ENCODE assay signal across 8 mouse cellular contexts in the genomic region with DNA sequence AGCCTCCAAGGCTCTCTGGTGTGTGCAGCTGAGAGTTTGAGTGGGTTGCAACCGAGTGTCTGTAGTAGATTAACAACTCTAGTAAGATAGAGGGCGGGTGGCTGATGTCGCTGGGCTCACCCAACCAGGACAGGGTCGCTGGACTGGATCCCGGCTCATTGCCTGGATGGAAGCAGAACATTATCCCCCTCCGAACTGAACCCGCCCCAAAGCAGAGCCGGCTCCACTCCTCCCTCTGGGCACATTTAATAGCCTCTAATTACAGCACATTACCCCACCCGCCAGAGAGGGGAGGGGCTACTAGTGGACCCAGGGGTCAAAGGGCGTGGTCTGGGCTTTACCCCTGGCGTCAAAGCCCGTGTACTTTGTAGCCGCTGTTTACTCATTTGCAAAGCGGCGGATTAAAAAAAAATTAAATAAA. TPM values are rescaled to one million over a fixed set of nuclear protein-coding genes. Genes with fewer than 3 reads are reported as not detected.
DNase-seq lines count a peak whose midpoint lies in the region; ATAC-seq lines count a peak whose summit lies in the region.

No protein-coding gene starts in this region.

- H3K27ac ChIP-seq in heart, embryonic 10.5 days = peak overlapping the region; percentile 85; the same call in 1 of the 2 replicates
- peak overlapping the region; percentile 78 for H3K27ac ChIP-seq in kidney, embryonic 16.5 days (ENCODE audit: low read length)

- H3K27me3 ChIP-seq in heart, embryonic 10.5 days (ENCODE audit: insufficient read depth, poor library complexity, severe bottlenecking) = peaks cover 28% of the 10 kb centered on the region
- H3K27me3 ChIP-seq in kidney, embryonic 16.5 days (ENCODE audit: insufficient read depth, low read length) = no peaks in the 10 kb centered on the region

- 20% methylated on average over 15 of the region's 15 CpGs for WGBS in heart, embryonic 10.5 days
- WGBS in kidney, embryonic 16.5 days = 5% methylated on average over 15 of the region's 15 CpGs

- no peaks in the 10 kb centered on the region for H3K9me3 ChIP-seq in heart, embryonic 10.5 days
- H3K9me3 ChIP-seq in kidney, embryonic 16.5 days (ENCODE audit: low read length) = no peaks in the 10 kb centered on the region

- peak; percentile 9 for ATAC-seq in kidney, embryonic 16.5 days (ENCODE audit: low FRiP score, low TSS enrichment)
- no peak for ATAC-seq in granulocyte monocyte progenitor cell, adult 5-6 weeks (replicated peaks; ENCODE audit: poor library complexity, severe bottlenecking)

- DNase-seq in spleen, postnatal 4 days (ENCODE audit: low spot score in 2 of 2) = peak; percentile 45 to 69
- DNase-seq in spleen, adult 18-20 months = no peak
- peak; percentile 34 for DNase-seq in embryo, embryonic 11 days
- DNase-seq in heart, embryonic 10.5 days (ENCODE audit: low spot score) = no peak
- peak; percentile 56 for DNase-seq in lung, postnatal 14 days
- DNase-seq in urinary bladder, postnatal 36 days (ENCODE audit: low spot score in 2 of 2) = peak; percentile 71 to 78

- H3K36me3 ChIP-seq in heart, embryonic 10.5 days = no peaks in the 10 kb centered on the region
- H3K36me3 ChIP-seq in kidney, embryonic 16.5 days (ENCODE audit: insufficient read depth, low read length) = no peaks in the 10 kb centered on the region

- peaks cover 37% of the 10 kb centered on the region for H3K4me1 ChIP-seq in heart, embryonic 10.5 days
- peaks cover 36% of the 10 kb centered on the region for H3K4me1 ChIP-seq in kidney, embryonic 16.5 days (ENCODE audit: insufficient read depth, low read length)

- peak overlapping the region; percentile 67; the same call in 1 of the 2 replicates for H3K4me3 ChIP-seq in heart, embryonic 10.5 days
- peak overlapping the region; percentile 65 for H3K4me3 ChIP-seq in kidney, embryonic 16.5 days (ENCODE audit: low read length)

- H3K4me2 ChIP-seq in kidney, embryonic 16.5 days (replicated peaks; ENCODE audit: low read depth, low read length) = peak overlapping the region; percentile 96

- H3K9ac ChIP-seq in kidney, embryonic 16.5 days (replicated peaks; ENCODE audit: low read length) = peak overlapping the region; percentile 50

RNA-seq across cellular contexts. Expression of gene Hook2, which starts 1.1 kb away (rescaled TPM):
- 8.4 and 14.7 TPM in 2 replicates for polyA plus RNA-seq in heart, embryonic 10.5 days (2016; fragmentation: Nextera tagmentation; extraction: Ambion mirVana)
- 34.8 and 35.2 TPM in 2 replicates for polyA plus RNA-seq in kidney, embryonic 16.5 days (2015; fragmentation: Nextera tagmentation; extraction: Ambion mirVana)
- total RNA-seq in granulocyte monocyte progenitor cell, adult 5-6 weeks (2014; fragmentation: Nextera tagmentation) = 5.2 and 6.1 TPM in 2 replicates
- total RNA-seq in granulocyte monocyte progenitor cell, adult 5-6 weeks (2017) = 5.7 and 8.2 TPM in 2 replicates

RNA-seq across cellular contexts. Expression of gene Junb, which starts 10.8 kb away (rescaled TPM):
- 9.5 and 11.4 TPM in 2 replicates for polyA plus RNA-seq in heart, embryonic 10.5 days (2016; fragmentation: Nextera tagmentation; extraction: Ambion mirVana)
- 8.3 and 11.7 TPM in 2 replicates for polyA plus RNA-seq in kidney, embryonic 16.5 days (2015; fragmentation: Nextera tagmentation; extraction: Ambion mirVana)
- total RNA-seq in granulocyte monocyte progenitor cell, adult 5-6 weeks (2014; fragmentation: Nextera tagmentation) = 3.3 and 14.2 TPM in 2 replicates
- total RNA-seq in granulocyte monocyte progenitor cell, adult 5-6 weeks (2017) = 39.6 and 46.0 TPM in 2 replicates

RNA-seq across cellular contexts. Expression of gene Rnaseh2a, which starts 19.8 kb away (rescaled TPM):
- 104 and 119 TPM in 2 replicates for polyA plus RNA-seq in heart, embryonic 10.5 days (2016; fragmentation: Nextera tagmentation; extraction: Ambion mirVana)
- polyA plus RNA-seq in kidney, embryonic 16.5 days (2015; fragmentation: Nextera tagmentation; extraction: Ambion mirVana) = 137 and 138 TPM in 2 replicates
- total RNA-seq in granulocyte monocyte progenitor cell, adult 5-6 weeks (2014; fragmentation: Nextera tagmentation) = 116 and 172 TPM in 2 replicates
- total RNA-seq in granulocyte monocyte progenitor cell, adult 5-6 weeks (2017) = 91.3 and 148 TPM in 2 replicates

RNA-seq across cellular contexts. Expression of gene Prdx2, which starts 19.9 kb away (rescaled TPM):
- 810 and 835 TPM in 2 replicates for polyA plus RNA-seq in heart, embryonic 10.5 days (2016; fragmentation: Nextera tagmentation; extraction: Ambion mirVana)
- polyA plus RNA-seq in kidney, embryonic 16.5 days (2015; fragmentation: Nextera tagmentation; extraction: Ambion mirVana) = 810 and 819 TPM in 2 replicates
- 210 and 303 TPM in 2 replicates for total RNA-seq in granulocyte monocyte progenitor cell, adult 5-6 weeks (2014; fragmentation: Nextera tagmentation)
- 360 and 421 TPM in 2 replicates for total RNA-seq in granulocyte monocyte progenitor cell, adult 5-6 weeks (2017)

RNA-seq across cellular contexts. Expression of gene Gm49661, which starts 20.1 kb away (rescaled TPM):
- polyA plus RNA-seq in heart, embryonic 10.5 days (2016; fragmentation: Nextera tagmentation; extraction: Ambion mirVana) = not detected in 2 replicates
- not detected in 2 replicates for polyA plus RNA-seq in kidney, embryonic 16.5 days (2015; fragmentation: Nextera tagmentation; extraction: Ambion mirVana)
- total RNA-seq in granulocyte monocyte progenitor cell, adult 5-6 weeks (2014; fragmentation: Nextera tagmentation) = not detected in 2 replicates
- not detected in 2 replicates for total RNA-seq in granulocyte monocyte progenitor cell, adult 5-6 weeks (2017)

Comparison
In these comparisons a context has a peak if more than half of its experiments do, and no peak if none do; other contexts are left out.
1. DNase-seq: peak in spleen, postnatal 4 days (2 of 2), embryo, embryonic 11 days (single experiment), lung, postnatal 14 days (single experiment) and urinary bladder, postnatal 36 days (2 of 2); none in spleen, adult 18-20 months (0 of 2) and heart, embryonic 10.5 days (single experiment).